Mouse (Mus musculus) intestine, postnatal 0 days (tissue): Measurements from ENCODE around the gene Hacl1. TPM values are rescaled to one million over a fixed set of nuclear protein-coding genes. Genes with fewer than 3 reads are reported as not detected.

ENCODE experiments used
- ATAC-seq: fragments of 200-750 bp; cut with Nextera tagmentation; 2 replicates; pipeline ENCODE4 v1.8.0; 2017; ENCODE audit warnings: mild to moderate bottlenecking, moderate TSS enrichment, moderate library complexity
- H3K27ac ChIP-seq: fragments of 300-500 bp; sonication (generic); 2 replicates; pipeline ENCODE4 v1.5.1; 2014; ENCODE audit warnings: mild to moderate bottlenecking, low read depth, low read length, moderate library complexity
- H3K27me3 ChIP-seq: fragments of 300-500 bp; sonication (generic); replicated peaks from 2 replicates; pipeline ENCODE4 v1.6.1; 2014; ENCODE audit warnings: low read length, mixed read lengths; ENCODE audit not compliant: control insufficient read depth, insufficient read depth
- H3K36me3 ChIP-seq: fragments of 300-500 bp; sonication (generic); 2 replicates; pipeline ENCODE4 v1.6.1; 2014; ENCODE audit warnings: mild to moderate bottlenecking, moderate library complexity; ENCODE audit not compliant: control insufficient read depth, insufficient read depth
- H3K4me1 ChIP-seq: fragments of 300-500 bp; sonication (generic); replicated peaks from 2 replicates; pipeline ENCODE4 v1.6.1; 2014; ENCODE audit warnings: antibody characterized with exemption, low read length, mixed read lengths; ENCODE audit not compliant: control insufficient read depth, insufficient read depth
- H3K4me2 ChIP-seq: fragments of 300-500 bp; sonication (generic); replicated peaks from 2 replicates; pipeline ENCODE4 v1.6.1; 2014; ENCODE audit warnings: low read depth, mild to moderate bottlenecking, moderate library complexity
- H3K4me3 ChIP-seq: fragments of 300-500 bp; sonication (generic); 2 replicates; pipeline ENCODE4 v1.5.1; 2014; ENCODE audit warnings: low read depth, low read length
- H3K9ac ChIP-seq: fragments of 300-500 bp; sonication (generic); 2 replicates; pipeline ENCODE4 v1.6.1; 2014; ENCODE audit warnings: mild to moderate bottlenecking, low read depth, low read length
- H3K9me3 ChIP-seq: fragments of 300-500 bp; sonication (generic); 2 replicates; pipeline ENCODE4 v1.6.1; 2016; ENCODE audit warnings: mixed run types; ENCODE audit not compliant: control insufficient read depth
- CTCF ChIP-seq: sonication (generic); IDR thresholded peaks from 2 replicates; pipeline ENCODE4 v1.5.1; 2016; ENCODE audit warnings: low read depth, mild to moderate bottlenecking, control low read depth, antibody characterized with exemption, moderate library complexity
- whole genome bisulfite sequencing: fragments of 180-500 bp; shearing (Covaris S2); extraction: QIAGEN DNeasy Blood & Tissue Kit; methylation state at CpG from one replicate; pipeline ENCODE4 v1.1.7; 2014; 5-methylcytosine and 5-hydroxymethylcytosine counted together
- polyA plus RNA-seq: library from polyadenylated mRNA; unstranded; fragments of >200 nt; fragmentation: Nextera tagmentation; extraction: Ambion mirVana; gene quantifications from 2 replicates; pipeline ENCODE4 v1.2.1, GENCODE M21; 2015

Gene Hacl1
- polyA plus RNA-seq, 1 experiment from 2014 or later: 35.5 TPM

GRCm38 (mm10) chr14:31555963-31556434 lies 85.1 kb downstream of the Hacl1 start:
- Histone ChIP-seq H3K4me3 (no peak overlapping the region), H3K27ac (no peak overlapping the region), H3K9me3 (no peaks in the 10 kb centered on the region), H3K27me3 (no peaks in the 10 kb centered on the region), H3K36me3 (no peaks in the 10 kb centered on the region), H3K9ac (no peak overlapping the region), H3K4me1 (no peaks in the 10 kb centered on the region), H3K4me2 (no peak overlapping the region)
- TF ChIP-seq CTCF: no peak
- no peak for ATAC-seq
- 59% methylated on average over 14 of the region's 14 CpGs for WGBS

GRCm38 (mm10) chr14:31555021-31555420 lies 86.1 kb downstream of the Hacl1 start:
- Histone ChIP-seq H3K4me1 (no peaks in the 10 kb centered on the region), H3K9me3 (no peaks in the 10 kb centered on the region), H3K27me3 (no peaks in the 10 kb centered on the region), H3K36me3 (no peaks in the 10 kb centered on the region), H3K4me2 (no peak overlapping the region), H3K9ac (no peak overlapping the region), H3K4me3 (no peak overlapping the region), H3K27ac (no peak overlapping the region)
- TF ChIP-seq CTCF: 0 out of 2 replicates have a peak, but pooled peaks have one; percentile 10
- ATAC-seq: no peak
- WGBS: 89% methylated on average over 7 of the region's 7 CpGs

Other genes with a start within 250 kb of the Hacl1 start
- gene Sh3bp5, start 205.2 kb downstream of the Hacl1 start, polyA plus RNA-seq: 12.0 and 12.4 TPM in 2 replicates
- gene Eaf1, start 146.9 kb downstream of the Hacl1 start, polyA plus RNA-seq: 10.8 and 11.8 TPM in 2 replicates
- 28.2 and 28.6 TPM in 2 replicates for gene Mettl6, start 146.2 kb downstream of the Hacl1 start, polyA plus RNA-seq
- gene Colq, start 49.9 kb downstream of the Hacl1 start, polyA plus RNA-seq: 0.66 and 0.68 TPM in 2 replicates
- 0.94 TPM in 1 of 2 replicates, not detected in the other for gene Gm49387, start 408 bp downstream of the Hacl1 start, polyA plus RNA-seq
- 45.5 and 48.5 TPM in 2 replicates for gene Btd, start 258 bp downstream of the Hacl1 start, polyA plus RNA-seq
- 3.9 and 4.6 TPM in 2 replicates for gene Ankrd28, start 189.4 kb upstream of the Hacl1 start, polyA plus RNA-seq